Mouse (Mus musculus) left cerebral cortex, postnatal 4 days (tissue): ENCODE results near the gene Chchd3. TPM values are rescaled to one million over a fixed set of nuclear protein-coding genes. Genes with fewer than 3 reads are reported as not detected.

ENCODE experiments used
- DNase-seq: peaks from one replicate; pipeline ENCODE4 v3.0.0-alpha.2; 2022
- intact Hi-C: fragments of 180-260 bp; cut with DNase I; formaldehyde crosslinking; loops from one replicate; pipeline ENCODE4 v1.15.1; 2025
- total RNA-seq, 2 experiments: library from RNA; stranded (reverse); gene quantifications; 2 replicates each; pipeline ENCODE4 v1.2.3; 2021

Gene Chchd3
- total RNA-seq = 10 to 100 TPM; 80.6 to 82.2 TPM

DNA sequence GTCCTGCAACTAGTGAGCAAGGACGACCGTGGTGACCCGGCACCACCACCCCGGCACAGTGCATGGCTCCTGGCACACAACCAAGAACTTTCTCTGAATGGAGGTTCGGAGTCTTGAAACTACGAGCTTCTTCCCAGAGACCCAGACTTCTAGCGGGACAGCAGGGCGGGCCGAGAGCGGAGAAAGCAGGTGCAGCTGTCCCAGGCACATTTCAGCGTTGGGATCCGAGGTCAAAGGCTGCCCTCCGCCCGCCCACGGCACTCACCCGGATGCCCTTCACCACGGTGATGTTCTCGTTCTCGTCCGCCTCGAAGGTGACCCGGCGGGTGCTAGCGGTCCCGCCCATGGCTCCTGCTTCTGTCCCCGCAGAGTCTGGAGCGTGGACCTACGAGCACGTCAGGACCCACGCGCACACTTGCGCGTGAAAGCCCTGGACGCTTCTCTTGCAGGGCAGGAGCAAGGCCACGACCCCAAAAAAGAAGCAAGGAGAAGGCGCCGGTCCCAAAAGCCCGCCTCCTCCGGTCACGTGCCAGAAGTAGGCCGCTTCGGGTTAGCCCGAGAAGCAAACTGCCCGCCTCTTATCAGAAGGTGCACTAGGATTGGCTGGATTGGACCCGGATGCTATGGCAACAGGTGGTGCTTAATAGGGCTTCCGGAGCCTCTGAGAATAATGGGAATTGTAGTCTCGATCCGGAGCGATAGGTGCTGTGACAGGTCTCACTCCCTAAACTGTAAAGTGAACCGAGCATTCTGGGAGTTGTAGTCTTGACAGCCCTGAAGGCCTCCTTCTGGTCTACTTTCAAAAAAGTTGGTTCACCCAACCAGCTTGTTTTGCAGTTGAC, at the start of gene Chchd3:
Gene Chchd3 (minus strand): TSS at position 526 of the 842 bp plus-strand sequence.
- intact Hi-C loops = no loop called here
- DNase-seq = peak; percentile 97

DNA sequence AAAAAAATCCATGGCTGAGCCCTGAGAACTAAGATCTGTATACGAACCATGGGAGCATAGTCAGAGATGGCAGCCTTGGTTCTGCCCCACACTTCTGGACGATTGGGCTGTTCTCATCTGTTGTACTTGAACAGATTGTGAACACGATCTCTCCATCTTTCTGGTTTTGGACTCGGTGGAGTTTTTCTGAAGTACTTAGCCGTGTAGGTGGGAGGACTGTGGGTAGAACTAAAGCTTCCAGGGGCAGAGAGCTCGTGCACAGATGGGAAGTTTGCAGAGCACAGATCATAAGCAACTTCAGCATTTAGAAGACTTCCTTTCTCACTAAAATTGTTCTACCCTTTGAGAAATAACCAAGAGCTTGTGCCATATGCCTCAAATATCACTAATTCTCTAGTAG, 44.6 kb upstream of the Chchd3 start:
- intact Hi-C loops = no loop called here
- no peak for DNase-seq

DNA sequence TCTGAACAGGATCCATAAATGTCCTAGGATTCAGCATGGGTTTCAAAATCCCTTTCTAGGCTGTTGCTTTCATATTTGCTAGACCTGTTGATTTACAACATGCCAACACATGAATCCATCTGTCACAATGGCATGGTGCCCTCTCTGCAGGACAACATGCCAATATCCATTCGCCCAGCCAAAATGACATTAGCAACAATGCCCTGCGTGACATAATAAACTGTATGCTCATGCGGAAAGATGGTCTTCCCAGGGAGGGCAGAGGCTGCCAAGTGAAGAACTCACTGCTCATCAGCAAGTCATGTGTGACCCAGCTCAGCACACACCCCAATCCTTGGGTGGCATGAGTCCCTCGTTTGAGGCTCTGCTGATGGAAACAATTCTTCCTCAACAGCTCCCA, 38.8 kb upstream of the Chchd3 start:
- peak; percentile 88 for DNase-seq
- intact Hi-C loops = no loop called here

DNA sequence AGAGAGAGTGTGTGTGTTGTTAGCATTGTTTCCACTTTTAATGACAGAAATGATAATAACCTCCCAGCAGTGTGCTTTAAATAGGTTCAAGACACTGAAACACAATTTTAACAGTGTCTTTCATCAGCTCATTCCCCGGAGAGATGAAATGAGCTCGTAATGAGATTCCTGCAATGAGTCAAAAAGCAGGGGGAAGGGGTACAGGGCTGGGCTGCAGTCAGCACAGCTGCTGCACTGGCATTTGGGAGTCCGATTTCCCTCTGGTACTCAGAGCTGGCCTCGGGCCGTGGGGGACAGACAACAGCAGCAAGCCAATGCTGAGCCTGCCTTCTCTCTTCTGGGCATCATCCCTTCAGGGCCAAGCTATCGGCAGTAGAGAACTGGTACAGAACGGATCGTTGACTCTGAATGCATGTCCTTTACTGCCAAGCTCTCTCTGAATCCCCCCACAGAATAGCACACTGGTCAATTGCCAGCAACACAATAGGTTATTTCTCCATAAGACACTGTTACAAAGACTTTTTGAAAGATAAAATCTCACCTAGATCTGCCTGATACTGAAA, 34.7 kb upstream of the Chchd3 start:
- peak; percentile 19 for DNase-seq
- intact Hi-C loops = no loop called here

DNA sequence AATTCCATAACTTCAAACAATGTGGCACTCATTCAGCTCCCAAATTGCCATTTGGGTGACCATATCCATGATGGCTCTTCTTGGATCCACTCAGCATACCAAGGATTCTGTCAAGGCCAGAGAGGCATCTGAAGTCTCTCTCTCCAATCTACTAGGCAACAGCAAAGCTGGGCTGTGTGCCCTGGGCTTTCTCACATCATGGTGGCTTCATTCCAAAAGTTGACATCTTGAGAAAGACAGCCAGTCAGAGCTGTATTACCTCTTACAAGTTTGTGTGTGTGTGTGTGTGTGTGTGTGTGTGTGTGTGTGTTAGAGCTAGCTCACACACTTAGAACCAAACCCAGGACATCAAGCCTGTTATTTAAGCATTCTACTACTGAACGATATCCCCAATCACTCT, 20.1 kb upstream of the Chchd3 start:
- intact Hi-C loops = no loop called here
- DNase-seq = peak; percentile 5

DNA sequence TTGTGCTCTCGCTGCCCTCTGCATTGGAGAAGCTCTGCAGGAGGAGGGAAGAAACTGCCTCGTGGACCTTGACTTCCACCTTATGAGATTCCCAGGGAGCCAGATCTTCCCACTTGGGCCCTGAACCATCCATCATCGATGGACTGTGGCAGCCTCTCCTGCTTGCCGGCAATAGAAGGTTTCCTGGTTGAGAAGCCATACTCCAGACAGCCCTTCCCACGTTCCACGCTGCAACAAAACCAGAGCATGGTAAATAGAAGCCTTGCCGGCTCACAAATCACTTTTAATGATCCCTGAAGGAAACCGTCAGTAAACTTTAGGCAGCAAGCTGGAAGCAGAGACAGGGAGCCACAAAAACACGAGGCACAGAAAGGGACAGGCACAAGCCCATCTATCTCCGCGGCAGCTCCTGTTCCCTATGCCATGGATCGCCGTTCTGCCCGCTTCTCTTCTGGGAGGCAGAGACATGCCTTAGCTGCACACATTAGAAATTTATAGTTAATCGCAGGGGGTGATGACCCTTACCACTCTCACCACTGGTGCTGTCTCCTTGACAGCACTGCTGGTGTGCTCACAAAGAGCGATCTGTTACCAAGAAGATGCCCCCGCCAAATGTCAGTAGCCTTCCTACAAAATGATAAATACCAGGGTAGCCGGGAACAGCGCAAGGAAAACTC, 18.3 kb upstream of the Chchd3 start:
- intact Hi-C loops = no loop called here
- no peak for DNase-seq

DNA sequence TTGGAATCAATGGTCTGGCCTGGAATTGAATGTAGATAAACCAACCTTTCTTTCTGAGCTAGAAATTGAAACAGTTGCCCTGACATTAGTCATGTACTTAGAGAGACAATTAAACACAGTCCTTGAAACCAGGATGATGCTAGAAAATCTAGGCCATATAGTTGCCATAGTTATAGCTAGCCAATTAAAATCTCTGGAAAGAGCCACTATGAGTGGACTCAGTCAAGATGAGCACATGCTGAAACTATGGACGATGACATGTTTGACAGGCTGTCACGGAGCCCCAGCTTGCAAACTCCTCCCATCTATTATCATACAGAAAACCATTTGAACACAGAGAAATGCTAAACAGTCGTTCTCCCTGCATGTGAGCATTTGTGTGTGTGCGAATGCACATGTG, 6.4 kb upstream of the Chchd3 start:
- no peak for DNase-seq
- intact Hi-C loops = no loop called here

DNA sequence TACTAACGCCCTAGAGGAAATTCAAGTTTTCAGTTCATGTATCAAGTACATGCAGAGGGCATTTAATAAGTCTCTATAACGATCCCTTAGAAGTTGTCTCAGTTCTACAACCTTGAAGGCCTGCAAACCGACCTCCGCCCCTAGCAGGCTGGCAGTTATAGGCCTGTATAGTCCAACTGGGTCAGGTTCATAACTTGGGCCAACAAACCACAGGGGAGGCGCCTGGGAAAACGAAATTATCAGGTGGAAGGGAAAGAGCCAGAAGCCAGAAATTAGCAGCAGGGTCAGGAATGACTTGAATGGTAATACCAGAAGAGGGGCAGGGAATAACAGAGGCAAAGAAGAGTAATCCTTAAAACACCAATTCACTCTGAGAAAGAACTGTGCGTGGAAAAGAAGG, 784 bp downstream of the Chchd3 start:
- peak; percentile 15 for DNase-seq
- intact Hi-C loops = no loop called here

DNA sequence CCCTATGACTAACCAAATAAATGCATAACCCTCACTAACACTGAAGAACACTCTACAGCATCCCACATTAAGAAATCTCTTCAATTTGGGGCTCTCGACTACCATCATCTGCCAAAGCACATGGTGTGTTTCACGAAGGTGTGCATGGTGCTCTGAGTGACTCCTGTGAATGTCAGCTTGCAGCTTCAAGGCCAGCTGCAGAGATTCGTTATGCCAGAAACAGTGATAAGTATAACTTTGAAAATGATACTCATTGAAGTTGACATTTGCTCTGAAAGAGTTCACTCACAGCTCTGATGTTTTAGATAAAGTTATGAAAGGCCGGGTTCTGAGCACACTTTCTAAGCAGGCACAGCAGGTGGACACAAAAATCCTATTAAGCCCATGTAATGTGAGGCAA, 3.7 kb downstream of the Chchd3 start:
- DNase-seq = no peak
- intact Hi-C loops = no loop called here

DNA sequence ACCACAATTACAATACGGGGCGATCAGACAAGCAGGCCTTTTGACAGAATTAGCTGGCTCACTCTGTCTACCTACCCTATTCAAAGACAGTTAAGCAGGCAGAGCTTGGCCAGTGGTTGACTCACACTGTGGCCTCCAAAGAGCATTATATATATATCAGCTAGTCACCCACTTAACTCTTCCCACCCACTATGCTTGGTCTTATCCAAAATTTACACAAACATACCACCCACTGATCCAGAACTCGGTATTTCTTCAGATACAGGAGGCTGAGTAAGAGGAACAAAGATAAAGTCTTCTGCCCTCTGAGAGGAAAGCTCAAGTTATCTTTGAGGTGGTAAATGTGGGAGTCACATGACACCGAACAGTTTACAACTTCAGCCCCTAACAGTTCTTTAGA, 4.4 kb downstream of the Chchd3 start:
- no peak for DNase-seq
- intact Hi-C loops = no loop called here

DNA sequence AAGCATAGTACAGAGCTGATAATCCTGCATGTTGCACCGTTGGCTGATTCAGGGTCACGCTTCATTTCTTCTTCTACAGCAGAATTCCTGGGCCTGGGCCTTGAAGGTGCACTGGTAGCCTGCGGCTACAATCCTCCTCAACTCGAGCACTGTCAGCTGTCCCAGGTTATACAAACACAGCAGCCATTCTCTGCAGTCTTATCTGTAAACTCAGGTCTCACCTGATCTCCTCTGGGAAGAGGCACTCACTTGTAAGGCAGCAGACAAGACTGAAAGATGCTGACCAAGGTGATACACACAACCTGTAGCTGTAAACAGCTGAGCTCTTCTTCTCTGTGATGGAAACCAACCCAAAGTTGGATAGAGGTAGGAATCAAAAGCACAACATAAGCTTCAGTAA, 5.1 kb downstream of the Chchd3 start:
- intact Hi-C loops = no loop called here

DNA sequence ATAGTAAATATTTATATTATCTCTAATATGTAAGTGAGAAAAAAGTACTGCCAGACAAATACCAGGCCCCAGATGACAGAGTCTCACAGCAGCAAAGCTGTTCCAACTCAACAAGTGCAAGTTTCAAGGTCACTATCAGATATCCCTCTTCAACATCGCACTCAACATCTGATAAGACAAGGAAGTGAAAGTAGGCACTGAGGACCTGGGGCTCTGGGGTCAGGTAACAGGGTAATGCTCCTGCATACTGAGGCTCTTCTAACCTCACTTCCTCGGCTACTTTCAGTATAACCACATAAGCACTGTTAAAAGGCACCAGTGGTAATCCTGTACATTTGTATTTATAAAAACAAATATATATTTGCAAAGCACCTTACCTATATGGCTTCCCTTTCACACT, 8.4 kb downstream of the Chchd3 start:
- intact Hi-C loops = no loop called here
- no peak for DNase-seq

More for the DNA sequence above, 5.1 kb downstream of the Chchd3 start:
- DNase-seq = no peak

DNA sequence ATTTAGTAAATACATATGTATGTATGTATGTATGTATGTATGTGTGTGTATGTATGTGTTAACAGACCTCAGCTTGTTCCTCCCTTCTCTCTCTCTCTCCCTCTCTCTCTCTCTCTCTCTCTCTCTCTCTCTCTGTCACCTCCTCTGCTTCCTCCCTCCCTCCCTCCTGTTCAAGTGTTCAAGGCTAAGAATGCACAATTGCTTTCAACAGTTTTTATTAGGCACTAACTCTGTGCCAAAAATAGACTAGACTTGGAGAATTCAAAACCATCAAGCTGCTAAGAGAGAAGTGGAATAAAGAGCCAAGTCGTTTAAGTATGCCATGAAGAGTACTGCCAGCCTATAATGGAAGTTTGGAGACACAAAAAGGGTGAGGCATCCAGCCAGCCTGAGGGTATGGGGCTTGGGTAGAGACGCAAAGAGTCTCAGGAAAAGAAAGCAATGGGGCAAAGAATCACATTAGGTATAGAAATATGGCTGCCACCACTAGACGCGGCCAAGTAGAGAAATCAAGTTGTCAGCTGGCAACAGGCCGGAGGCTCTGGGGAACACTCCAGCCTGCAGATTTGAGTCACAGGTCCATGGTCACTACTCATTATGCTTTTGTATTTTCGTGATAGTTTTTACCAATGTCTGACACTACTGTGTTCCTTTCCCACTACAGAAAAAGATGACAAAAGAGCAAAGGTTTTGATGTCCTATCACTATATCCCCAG, 10.2 kb downstream of the Chchd3 start:
- intact Hi-C loops = no loop called here
- peak; percentile 8 for DNase-seq

DNA sequence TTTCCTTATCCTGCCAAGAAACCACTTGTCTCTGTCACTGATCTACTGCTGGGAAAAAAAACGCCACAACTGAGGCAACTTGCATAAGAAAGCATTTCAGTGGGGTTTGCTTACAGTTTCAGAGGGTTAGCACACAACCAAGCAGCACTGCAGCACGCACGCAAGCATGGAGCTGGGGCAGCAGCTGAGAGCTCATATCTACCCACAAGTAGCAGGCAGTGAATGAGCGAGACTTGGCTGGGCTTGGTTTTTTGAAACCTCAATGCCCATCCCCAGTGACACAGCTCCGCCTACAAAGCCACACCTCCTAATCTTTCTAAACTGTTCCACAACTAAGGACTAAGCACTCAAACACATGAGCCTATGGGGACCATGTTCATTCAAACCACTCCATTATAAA, 16.6 kb downstream of the Chchd3 start:
- intact Hi-C loops = no loop called here
- no peak for DNase-seq

DNA sequence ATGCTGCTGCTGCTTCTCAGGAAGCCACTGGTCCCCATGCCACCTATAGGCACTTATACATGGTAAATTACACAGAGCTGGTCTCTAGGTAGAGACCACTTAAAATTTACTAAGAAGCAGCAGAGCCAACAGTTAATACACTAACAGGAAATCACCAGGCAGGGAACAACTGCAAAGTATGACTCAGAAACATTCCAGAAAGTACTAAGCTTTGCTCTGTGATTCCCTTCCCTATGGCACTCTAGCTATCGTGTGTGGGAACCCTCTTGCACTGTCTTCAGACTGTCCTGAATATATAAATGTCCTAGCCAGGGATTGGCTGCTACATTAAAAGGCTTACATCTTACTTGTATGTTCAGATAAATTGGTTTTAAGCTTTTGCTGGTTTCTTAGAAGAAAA, 17.2 kb downstream of the Chchd3 start:
- intact Hi-C loops = no loop called here
- DNase-seq = no peak

DNA sequence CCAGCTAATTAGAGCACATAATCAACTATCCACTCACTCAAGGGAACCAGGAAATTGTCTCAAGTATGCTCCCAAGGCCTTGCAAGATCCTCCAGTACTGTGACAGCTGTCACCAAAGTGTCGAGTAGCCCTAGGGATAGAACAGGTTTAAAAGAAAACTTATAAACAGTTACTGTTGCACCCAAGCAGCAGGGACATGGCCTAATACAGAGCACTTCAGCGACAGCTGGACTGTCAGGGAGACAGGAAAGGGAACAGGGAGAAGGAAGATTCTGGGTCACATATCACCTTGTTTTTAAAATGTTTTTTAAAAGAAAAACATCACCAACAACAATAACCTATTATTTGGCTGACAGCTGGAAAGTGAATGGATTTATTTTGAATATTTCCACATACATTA, 18.1 kb downstream of the Chchd3 start:
- no peak for DNase-seq
- intact Hi-C loops = no loop called here

DNA sequence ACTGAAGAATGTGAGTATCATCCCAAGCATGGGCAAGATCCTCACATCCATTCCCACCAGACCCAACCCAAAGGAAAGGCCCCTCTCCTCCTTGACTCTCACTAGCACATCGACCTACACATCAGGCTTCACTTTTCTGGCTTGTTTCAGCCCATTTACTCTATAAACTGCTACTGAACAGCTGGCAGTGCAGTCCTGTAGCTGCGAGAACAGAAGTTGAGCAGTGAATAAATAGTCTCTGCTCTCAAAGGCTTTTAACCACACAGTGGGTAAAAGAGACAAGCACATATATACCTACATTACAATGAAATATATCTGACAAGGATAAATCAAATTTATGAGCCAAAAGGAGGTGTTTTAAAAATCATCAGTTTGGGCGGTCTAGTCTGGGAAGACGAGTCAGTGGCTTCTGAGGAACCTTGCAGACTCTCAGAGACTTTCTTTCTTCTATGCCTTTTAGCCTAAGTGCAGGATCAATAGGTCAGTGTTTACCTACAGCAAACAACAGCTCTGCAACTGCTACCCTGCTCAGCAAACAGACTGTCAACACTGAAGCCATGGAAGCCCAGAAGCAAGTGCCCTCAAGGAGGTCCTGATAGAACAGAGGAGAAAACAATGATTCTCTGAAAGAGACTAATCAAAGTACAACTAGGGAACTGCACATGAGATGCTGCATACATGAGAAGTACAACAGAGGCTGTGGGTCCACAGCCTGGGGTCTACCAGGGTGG, 19.5 kb downstream of the Chchd3 start:
- intact Hi-C loops = no loop called here
- DNase-seq = no peak

DNA sequence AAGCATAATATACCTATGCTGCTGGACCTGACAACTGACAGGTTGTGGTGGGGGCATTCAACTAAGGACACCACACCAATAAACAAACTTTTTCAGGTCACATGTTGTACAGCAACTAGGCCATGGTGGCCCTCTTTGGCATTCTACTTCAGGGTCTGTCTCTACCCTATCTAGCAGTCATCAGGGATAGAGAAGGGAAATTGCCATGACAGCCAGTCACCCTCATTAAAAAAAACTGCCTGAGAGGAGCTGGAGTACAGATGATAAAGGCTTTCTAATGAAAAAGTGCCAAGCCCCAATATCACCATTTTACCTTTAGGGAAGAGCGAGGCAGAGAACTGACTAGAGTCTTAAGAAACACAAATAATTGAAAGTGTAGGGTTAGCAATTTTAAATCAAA, 27.5 kb downstream of the Chchd3 start:
- intact Hi-C loops = no loop called here
- no peak for DNase-seq

DNA sequence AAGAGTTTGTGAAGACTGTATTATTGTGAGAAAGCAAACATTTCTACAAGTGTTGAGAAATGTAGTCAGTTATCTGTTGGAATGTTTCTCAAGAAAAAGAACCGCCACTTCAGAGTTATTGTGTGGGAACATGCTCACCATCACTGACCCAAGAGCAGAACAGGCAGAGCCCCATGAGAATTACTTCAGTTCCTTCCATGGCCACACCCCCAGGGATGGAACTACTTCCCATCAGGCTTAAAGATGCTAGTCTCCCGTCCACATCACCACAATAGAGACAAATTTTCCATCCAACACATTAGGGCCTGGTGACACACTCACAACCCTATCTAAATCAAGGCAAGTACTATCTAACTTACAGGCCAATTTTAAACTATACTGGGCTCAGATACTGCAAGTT, 28.4 kb downstream of the Chchd3 start:
- intact Hi-C loops = no loop called here
- no peak for DNase-seq

DNA sequence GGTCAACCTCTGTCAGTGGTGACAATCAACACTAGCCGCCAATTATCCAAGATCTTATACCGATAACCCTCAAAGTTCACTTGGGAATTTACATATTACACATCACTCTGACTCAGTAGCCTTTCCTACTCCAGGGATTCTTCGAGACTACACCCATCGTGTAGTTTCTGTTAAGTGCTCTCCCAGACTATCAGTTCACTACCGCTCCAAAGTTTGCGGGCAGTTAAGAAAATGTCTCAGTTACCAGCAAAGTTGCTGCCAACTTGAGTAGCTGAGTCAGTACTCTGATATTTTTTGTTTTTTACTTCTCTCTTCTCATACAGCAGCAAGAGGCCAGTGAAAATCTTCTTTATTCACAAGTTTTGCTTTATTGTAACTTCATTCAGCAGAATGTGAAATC, 31.8 kb downstream of the Chchd3 start:
- intact Hi-C loops = no loop called here

DNA sequence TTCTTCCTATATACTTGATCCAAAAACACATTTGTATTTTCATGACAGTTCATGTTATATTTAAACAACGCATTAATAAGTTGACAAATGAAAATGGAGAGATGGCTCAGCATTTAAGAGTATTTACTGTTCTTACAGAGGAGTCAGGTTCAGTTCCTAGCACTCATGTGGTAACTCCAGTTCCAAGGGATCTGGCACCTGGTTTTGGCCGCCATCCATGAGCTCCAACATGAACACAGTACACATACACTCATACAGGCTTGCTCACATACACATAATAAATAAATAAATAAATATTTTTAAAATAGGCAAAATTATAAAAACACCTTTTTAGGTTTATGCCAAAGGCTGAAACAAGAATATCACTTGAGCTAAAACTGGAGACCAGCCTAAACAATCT, 35.0 kb downstream of the Chchd3 start:
- intact Hi-C loops = no loop called here

More for the DNA sequence above, 31.8 kb downstream of the Chchd3 start:
- DNase-seq = no peak

More for the DNA sequence above, 35.0 kb downstream of the Chchd3 start:
- DNase-seq = no peak
